Mouse (Mus musculus) bone marrow macrophage, adult 2 months (primary cell): Measurements from ENCODE around the gene Trim2.

Source experiments
- CTCF ChIP-seq: IDR thresholded peaks from 2 replicates; pipeline ENCODE4 v1.5.1; 2012; ENCODE audit warnings: low read depth, mild to moderate bottlenecking, low read length, moderate library complexity
- POLR2A ChIP-seq: IDR thresholded peaks from 2 replicates; pipeline ENCODE4 v1.6.1; 2012; ENCODE audit warnings: mild to moderate bottlenecking, low read depth, low read length, borderline replicate concordance

- TF ChIP-seq CTCF (no peak), POLR2A (no peak)
Measured at GRCm38 (mm10) chr3:84127431-84127830, 179.2 kb downstream of the Trim2 start.
